Mouse (Mus musculus) liver, embryonic 11.5 days (tissue): Measurements from ENCODE around the gene 5730596B20Rik. TPM values are rescaled to one million over a fixed set of nuclear protein-coding genes. Genes with fewer than 3 reads are reported as not detected.

Experiments used
- ATAC-seq: fragments of 200-750 bp; cut with Nextera tagmentation; replicated peaks from 2 replicates; pipeline ENCODE4 v1.8.0; 2017; ENCODE audit warnings: moderate number of reproducible peaks, mild to moderate bottlenecking, moderate TSS enrichment, moderate library complexity; ENCODE audit not compliant: low FRiP score
- DNase-seq: peaks from one replicate; pipeline ENCODE4 v3.0.0-alpha.2; 2017; ENCODE audit warnings: low spot score
- H3K27ac ChIP-seq: fragments of 300-500 bp; sonication (generic); 2 replicates; pipeline ENCODE4 v1.5.1; 2014; ENCODE audit warnings: mild to moderate bottlenecking, low read depth, low read length, control low read depth
- H3K27me3 ChIP-seq: fragments of 300-500 bp; sonication (generic); replicated peaks from 2 replicates; pipeline ENCODE4 v1.6.1; 2014; ENCODE audit warnings: low read length, mixed read lengths; ENCODE audit not compliant: control insufficient read depth, insufficient read depth
- H3K36me3 ChIP-seq: fragments of 300-500 bp; sonication (generic); 2 replicates; pipeline ENCODE4 v1.6.1; 2014; ENCODE audit warnings: mild to moderate bottlenecking, low read length, moderate library complexity, mixed read lengths; ENCODE audit not compliant: control insufficient read depth, insufficient read depth
- H3K4me1 ChIP-seq: fragments of 300-500 bp; sonication (generic); replicated peaks from 2 replicates; pipeline ENCODE4 v1.6.1; 2014; ENCODE audit warnings: low read length, mixed read lengths; ENCODE audit not compliant: control insufficient read depth, insufficient read depth
- H3K4me2 ChIP-seq: fragments of 300-500 bp; sonication (generic); 2 replicates; pipeline ENCODE4 v1.6.1; 2014; ENCODE audit warnings: mild to moderate bottlenecking, control low read depth, moderate library complexity
- H3K4me3 ChIP-seq: fragments of 300-500 bp; sonication (generic); 2 replicates; pipeline ENCODE4 v1.5.1; 2014; ENCODE audit warnings: low read depth, low read length, control low read depth
- H3K9ac ChIP-seq: fragments of 300-500 bp; sonication (generic); 2 replicates; pipeline ENCODE4 v1.6.1; 2014; ENCODE audit warnings: low read depth, low read length, control low read depth
- H3K9me3 ChIP-seq: fragments of 300-500 bp; sonication (generic); 2 replicates; pipeline ENCODE4 v1.6.1; 2016; ENCODE audit warnings: low read length, inconsistent platforms, mixed read lengths; ENCODE audit not compliant: control insufficient read depth
- WGBS: fragments of 180-500 bp; shearing (Covaris S2); extraction: QIAGEN DNeasy Blood & Tissue Kit; methylation state at CpG from one replicate; pipeline ENCODE4 v1.1.7; 2014; 5-methylcytosine and 5-hydroxymethylcytosine counted together
- polyA plus RNA-seq: library from polyadenylated mRNA; unstranded; fragments of >200 nt; fragmentation: Nextera tagmentation; extraction: Ambion mirVana; gene quantifications from 2 replicates; pipeline ENCODE4 v1.2.1, GENCODE M21; 2014

Gene 5730596B20Rik
- polyA plus RNA-seq, 1 experiment from 2014 or later = 1.0 TPM

GRCm38 (mm10) chr6:52160511-52161335 lies 16.6 kb upstream of the 5730596B20Rik start:
- Histone ChIP-seq H3K4me2 (peak overlapping the region; percentile 83), H3K36me3 (no peaks in the 10 kb centered on the region), H3K27me3 (peaks cover 98% of the 10 kb centered on the region), H3K9me3 (no peaks in the 10 kb centered on the region), H3K9ac (peak overlapping the region; percentile 56), H3K27ac (peak overlapping the region; percentile 84), H3K4me1 (no peaks in the 10 kb centered on the region), H3K4me3 (peak overlapping the region; percentile 66)
- peak; percentile 43 for DNase-seq
- WGBS = 10% methylated on average over 30 of the region's 30 CpGs
- no peak for ATAC-seq

GRCm38 (mm10) chr6:52161336-52162092 lies 15.8 kb upstream of the 5730596B20Rik start:
- WGBS = 22% methylated on average over 8 of the region's 8 CpGs
- peak overlapping the region; percentile 84; the same call in 1 of the 2 replicates for H3K27ac ChIP-seq
- no peaks in the 10 kb centered on the region for H3K36me3 ChIP-seq
- peak overlapping the region; percentile 83 for H3K4me2 ChIP-seq
- peak overlapping the region; percentile 7; the same call in 1 of the 2 replicates for H3K9ac ChIP-seq
- peak overlapping the region; percentile 66 for H3K4me3 ChIP-seq
- no peak for DNase-seq
- no peaks in the 10 kb centered on the region for H3K4me1 ChIP-seq
- ATAC-seq = no peak
- peaks cover 98% of the 10 kb centered on the region for H3K27me3 ChIP-seq
- no peaks in the 10 kb centered on the region for H3K9me3 ChIP-seq

GRCm38 (mm10) chr6:52162093-52162380 lies 15.3 kb upstream of the 5730596B20Rik start:
- no peak for ATAC-seq
- peak overlapping the region; percentile 83 for H3K4me2 ChIP-seq

GRCm38 (mm10) chr6:52162611-52163365 lies 14.5 kb upstream of the 5730596B20Rik start:
- H3K27ac ChIP-seq = peak overlapping the region; percentile 72; the same call in 1 of the 2 replicates

More at GRCm38 (mm10) chr6:52162093-52162380, 15.3 kb upstream of the 5730596B20Rik start:
- no peaks in the 10 kb centered on the region for H3K9me3 ChIP-seq
- no peak for DNase-seq
- no peak overlapping the region for H3K27ac ChIP-seq
- H3K4me3 ChIP-seq = no peak overlapping the region
- H3K9ac ChIP-seq = peak overlapping the region; percentile 7; the same call in 1 of the 2 replicates
- H3K4me1 ChIP-seq = no peaks in the 10 kb centered on the region
- WGBS = 25% methylated on average over 1 of the region's 1 CpGs
- no peaks in the 10 kb centered on the region for H3K36me3 ChIP-seq
- peaks cover 98% of the 10 kb centered on the region for H3K27me3 ChIP-seq

GRCm38 (mm10) chr6:52163366-52164031 lies 13.8 kb upstream of the 5730596B20Rik start:
- 8% methylated on average over 17 of the region's 17 CpGs for WGBS
- ATAC-seq = no peak
- Histone ChIP-seq H3K4me2 (peak overlapping the region; percentile 48), H3K9ac (peak overlapping the region; percentile 47; the same call in 1 of the 2 replicates), H3K27ac (peak overlapping the region; percentile 86), H3K4me1 (no peaks in the 10 kb centered on the region), H3K9me3 (no peaks in the 10 kb centered on the region), H3K4me3 (peak overlapping the region; percentile 41), H3K36me3 (no peaks in the 10 kb centered on the region), H3K27me3 (peaks cover 98% of the 10 kb centered on the region)
- peak; percentile 49 for DNase-seq

More at GRCm38 (mm10) chr6:52162611-52163365, 14.5 kb upstream of the 5730596B20Rik start:
- Histone ChIP-seq H3K4me3 (peak overlapping the region; percentile 41), H3K36me3 (no peaks in the 10 kb centered on the region), H3K9me3 (no peaks in the 10 kb centered on the region), H3K4me2 (peak overlapping the region; percentile 48), H3K4me1 (no peaks in the 10 kb centered on the region), H3K9ac (peak overlapping the region; percentile 47), H3K27me3 (peaks cover 98% of the 10 kb centered on the region)
- no peak for ATAC-seq
- 11% methylated on average over 14 of the region's 14 CpGs for WGBS
- DNase-seq = no peak

GRCm38 (mm10) chr6:52164051-52164625 lies 13.2 kb upstream of the 5730596B20Rik start:
- ATAC-seq (no peak), DNase-seq (peak; percentile 55)
- peak overlapping the region; percentile 86 for H3K27ac ChIP-seq
- under 1% methylated on average over 39 of the region's 39 CpGs for WGBS
- H3K4me1 ChIP-seq = 0 out of 2 replicates have a peak, but pooled peaks cover 3% of the 10 kb centered on the region
- no peaks in the 10 kb centered on the region for H3K36me3 ChIP-seq
- peak overlapping the region; percentile 47 for H3K9ac ChIP-seq
- H3K4me2 ChIP-seq = peak overlapping the region; percentile 48
- H3K4me3 ChIP-seq = peak overlapping the region; percentile 41
- H3K27me3 ChIP-seq = peaks cover 97% of the 10 kb centered on the region
- H3K9me3 ChIP-seq = no peaks in the 10 kb centered on the region

GRCm38 (mm10) chr6:52164626-52165440 lies 12.5 kb upstream of the 5730596B20Rik start, which contains the start of gene Hoxa2:
Hoxa2 (minus strand) TSS chr6:52164831.
- Histone ChIP-seq H3K4me3 (peak within 1 kb of the TSS; percentile 41), H3K27ac (peak within 1 kb of the TSS; percentile 86), H3K27me3 (peaks cover 97% of the 10 kb centered on the region), H3K36me3 (no peaks in the 10 kb centered on the region), H3K9me3 (no peaks in the 10 kb centered on the region), H3K9ac (peak within 1 kb of the TSS; percentile 55), H3K4me1 (peaks cover 6% of the 10 kb centered on the region), H3K4me2 (peak within 1 kb of the TSS; percentile 48)
- ATAC-seq (no peak), DNase-seq (peak; percentile 63)
- 2% methylated on average over 25 of the region's 25 CpGs for WGBS
